Mouse (Mus musculus): ENCODE measurements around the gene Ssh3.

DNA sequence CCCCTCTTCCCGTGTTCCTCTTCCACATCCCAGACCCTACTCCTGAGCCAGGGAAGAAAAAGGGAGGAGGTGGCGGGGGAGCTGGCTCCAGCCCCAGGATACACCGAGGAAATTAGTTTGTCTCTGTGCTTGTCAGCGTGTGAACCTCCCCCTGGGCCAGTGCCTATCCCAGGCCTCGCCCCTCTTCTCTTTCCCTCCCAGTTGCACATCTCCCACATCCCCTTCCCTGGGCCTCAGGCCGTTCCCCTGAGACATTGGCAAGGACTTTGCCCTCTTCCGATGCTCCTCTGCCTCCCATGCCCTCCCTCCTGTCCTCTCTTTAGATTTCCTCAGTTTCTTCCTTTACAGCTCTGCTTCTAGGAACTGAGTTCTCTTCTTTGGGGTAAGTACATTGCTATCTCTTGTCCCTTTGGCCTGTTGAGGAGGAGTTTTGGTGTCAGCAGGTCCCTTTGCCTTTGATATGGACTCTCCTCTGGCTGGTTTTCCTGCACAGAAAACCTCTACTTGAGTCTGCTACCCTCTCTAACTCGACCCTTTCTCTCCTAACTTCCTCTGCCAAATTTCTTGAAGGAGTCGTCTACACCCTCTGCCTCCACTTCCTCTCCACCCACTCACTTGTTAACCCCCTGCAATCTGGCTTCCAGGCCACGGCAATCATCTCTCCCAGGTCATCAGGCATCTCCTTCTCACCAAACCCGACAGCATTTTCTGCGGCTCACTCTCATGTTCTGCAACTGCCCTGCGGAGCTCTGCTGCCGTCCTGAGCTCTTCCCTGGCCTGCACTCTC, 47.8 kb downstream of the Ssh3 start:
- no peak; the same call in 1 of the 2 replicates for TF ChIP-seq POLR2A (IDR thresholded peaks at IDR 0.05; ENCODE audit: borderline replicate concordance, extremely low read depth, low read depth, low read length)
- no peak for TF ChIP-seq CTCF (IDR thresholded peaks at IDR 0.05; ENCODE audit: insufficient read depth, low read length)
